Mouse (Mus musculus): ENCODE measurements around the gene Zfp143. TPM values are rescaled to one million over a fixed set of nuclear protein-coding genes. Genes with fewer than 3 reads are reported as not detected.
A peak's percentile ranks its signal among the peaks of the same experiment; 100 is the strongest.

Gene Zfp143
- polyA plus RNA-seq, 1 experiment, result 42.7 TPM

GRCm38 (mm10) chr7:110083386-110084165, 22.6 kb downstream of the Zfp143 start:
- Histone ChIP-seq H3K4me3 (ENCODE audit: low read depth, low read length) (no peak overlapping the region), H3K9me3 (replicated peaks; ENCODE audit: control insufficient read depth, insufficient read depth, low read length, poor library complexity, severe bottlenecking) (no peaks in the 10 kb centered on the region), H3K9ac (ENCODE audit: low read depth, poor library complexity, severe bottlenecking) (no peak overlapping the region), H3K4me1 (ENCODE audit: control insufficient read depth, insufficient read depth, low read length) (no peaks in the 10 kb centered on the region), H3K27me3 (ENCODE audit: control insufficient read depth, insufficient read depth, low read length, poor library complexity, severe bottlenecking) (no peaks in the 10 kb centered on the region), H3K36me3 (ENCODE audit: control insufficient read depth, insufficient read depth, low read length, poor library complexity, severe bottlenecking) (peaks cover 45% of the 10 kb centered on the region), H3K27ac (ENCODE audit: insufficient read depth, low read length) (no peak overlapping the region)
- TF ChIP-seq EP300 (IDR thresholded peaks at IDR 0.05; ENCODE audit: insufficient read depth, low read depth, low read length) (no peak), CTCF (IDR thresholded peaks at IDR 0.05; ENCODE audit: low read depth, low read length) (no peak), POLR2A (IDR thresholded peaks at IDR 0.05; ENCODE audit: insufficient read depth, low read length) (no peak)

DNA sequence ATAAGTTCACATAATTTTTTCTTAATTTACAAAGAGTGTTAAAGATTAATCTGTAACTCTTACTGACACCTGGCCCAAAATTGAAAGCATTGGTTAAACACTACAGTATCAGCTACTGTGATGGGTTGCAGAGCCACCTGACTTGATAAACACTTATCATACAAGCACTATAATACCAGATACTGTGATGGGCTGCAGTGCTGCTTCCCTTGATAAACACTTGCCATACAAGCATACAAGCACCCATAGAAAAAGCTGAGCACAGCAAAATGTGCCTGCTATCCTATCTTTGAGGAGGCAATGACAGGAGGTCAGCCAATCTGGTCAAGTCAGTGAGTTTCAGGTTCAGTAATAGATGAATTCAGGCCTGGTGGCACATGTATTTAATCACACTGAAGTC, 24.2 kb downstream of the Zfp143 start:
- Histone ChIP-seq H3K9ac (ENCODE audit: low read depth, poor library complexity, severe bottlenecking) (no peak overlapping the region), H3K4me1 (ENCODE audit: control insufficient read depth, insufficient read depth, low read length) (no peaks in the 10 kb centered on the region), H3K27ac (ENCODE audit: insufficient read depth, low read length) (no peak overlapping the region), H3K4me3 (ENCODE audit: low read depth, low read length) (no peak overlapping the region), H3K9me3 (replicated peaks; ENCODE audit: control insufficient read depth, insufficient read depth, low read length, poor library complexity, severe bottlenecking) (no peaks in the 10 kb centered on the region), H3K36me3 (ENCODE audit: control insufficient read depth, insufficient read depth, low read length, poor library complexity, severe bottlenecking) (peaks cover 51% of the 10 kb centered on the region), H3K27me3 (ENCODE audit: control insufficient read depth, insufficient read depth, low read length, poor library complexity, severe bottlenecking) (no peaks in the 10 kb centered on the region)
- TF ChIP-seq EP300 (IDR thresholded peaks at IDR 0.05; ENCODE audit: insufficient read depth, low read depth, low read length), result no peak
- TF ChIP-seq CTCF (IDR thresholded peaks at IDR 0.05; ENCODE audit: low read depth, low read length), result no peak

DNA sequence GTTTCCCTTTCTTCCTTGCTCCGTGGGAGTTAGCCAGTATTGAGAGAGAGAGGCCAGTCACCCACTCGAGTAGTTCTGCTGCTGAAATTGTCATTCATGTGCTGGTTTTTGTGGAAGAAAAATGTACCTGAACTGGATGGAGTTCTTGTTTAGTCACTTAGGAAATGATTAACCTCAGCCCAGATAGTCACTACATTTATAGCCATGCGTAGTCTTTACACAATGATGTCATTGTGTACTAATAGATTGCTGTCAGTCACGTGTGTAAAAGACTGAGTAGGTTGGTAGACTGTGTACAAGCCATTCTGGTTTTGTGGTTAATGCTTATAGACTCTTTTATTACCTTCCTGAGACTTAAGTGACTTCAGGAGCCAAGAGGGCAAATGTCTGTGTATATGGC, 26.9 kb downstream of the Zfp143 start:
- TF ChIP-seq POLR2A (IDR thresholded peaks at IDR 0.05; ENCODE audit: insufficient read depth, low read length) (no peak), CTCF (IDR thresholded peaks at IDR 0.05; ENCODE audit: low read depth, low read length) (no peak), EP300 (IDR thresholded peaks at IDR 0.05; ENCODE audit: insufficient read depth, low read depth, low read length) (no peak)

DNA sequence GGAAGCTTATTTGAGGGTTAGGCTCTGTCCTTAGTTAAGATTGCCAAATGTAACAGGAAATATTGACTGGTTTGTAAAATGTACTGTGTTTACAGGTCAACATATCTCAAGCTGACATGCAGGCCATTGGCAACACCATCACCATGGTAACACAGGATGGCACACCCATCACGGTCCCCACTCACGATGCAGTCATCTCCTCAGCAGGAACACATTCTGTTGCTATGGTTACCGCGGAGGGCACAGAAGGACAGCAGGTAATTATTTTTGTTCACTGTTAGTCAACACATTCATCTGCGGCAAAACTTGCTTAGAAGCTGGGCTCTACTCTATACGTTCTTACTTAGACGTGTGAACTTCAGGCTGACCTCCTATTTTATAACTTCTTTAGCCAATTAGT, 30.7 kb downstream of the Zfp143 start:
- no peaks in the 10 kb centered on the region for H3K27me3 ChIP-seq (ENCODE audit: control insufficient read depth, insufficient read depth, low read length, poor library complexity, severe bottlenecking)
- no peaks in the 10 kb centered on the region for H3K4me1 ChIP-seq (ENCODE audit: control insufficient read depth, insufficient read depth, low read length)
- no peak overlapping the region for H3K27ac ChIP-seq (ENCODE audit: insufficient read depth, low read length)
- TF ChIP-seq CTCF (IDR thresholded peaks at IDR 0.05; ENCODE audit: low read depth, low read length) (no peak), EP300 (IDR thresholded peaks at IDR 0.05; ENCODE audit: insufficient read depth, low read depth, low read length) (no peak), POLR2A (IDR thresholded peaks at IDR 0.05; ENCODE audit: insufficient read depth, low read length) (no peak)
- H3K4me3 ChIP-seq (ENCODE audit: low read depth, low read length), result no peak overlapping the region
- no peaks in the 10 kb centered on the region for H3K9me3 ChIP-seq (replicated peaks; ENCODE audit: control insufficient read depth, insufficient read depth, low read length, poor library complexity, severe bottlenecking)
- H3K36me3 ChIP-seq (ENCODE audit: control insufficient read depth, insufficient read depth, low read length, poor library complexity, severe bottlenecking), result peaks cover 48% of the 10 kb centered on the region
- H3K9ac ChIP-seq (ENCODE audit: low read depth, poor library complexity, severe bottlenecking), result no peak overlapping the region

More for the DNA sequence above, 26.9 kb downstream of the Zfp143 start:
- H3K36me3 ChIP-seq (ENCODE audit: control insufficient read depth, insufficient read depth, low read length, poor library complexity, severe bottlenecking), result peaks cover 40% of the 10 kb centered on the region
- H3K9ac ChIP-seq (ENCODE audit: low read depth, poor library complexity, severe bottlenecking), result no peak overlapping the region
- H3K27ac ChIP-seq (ENCODE audit: insufficient read depth, low read length), result no peak overlapping the region
- H3K9me3 ChIP-seq (replicated peaks; ENCODE audit: control insufficient read depth, insufficient read depth, low read length, poor library complexity, severe bottlenecking), result no peaks in the 10 kb centered on the region
- H3K27me3 ChIP-seq (ENCODE audit: control insufficient read depth, insufficient read depth, low read length, poor library complexity, severe bottlenecking), result no peaks in the 10 kb centered on the region
- no peaks in the 10 kb centered on the region for H3K4me1 ChIP-seq (ENCODE audit: control insufficient read depth, insufficient read depth, low read length)
- H3K4me3 ChIP-seq (ENCODE audit: low read depth, low read length), result no peak overlapping the region

DNA sequence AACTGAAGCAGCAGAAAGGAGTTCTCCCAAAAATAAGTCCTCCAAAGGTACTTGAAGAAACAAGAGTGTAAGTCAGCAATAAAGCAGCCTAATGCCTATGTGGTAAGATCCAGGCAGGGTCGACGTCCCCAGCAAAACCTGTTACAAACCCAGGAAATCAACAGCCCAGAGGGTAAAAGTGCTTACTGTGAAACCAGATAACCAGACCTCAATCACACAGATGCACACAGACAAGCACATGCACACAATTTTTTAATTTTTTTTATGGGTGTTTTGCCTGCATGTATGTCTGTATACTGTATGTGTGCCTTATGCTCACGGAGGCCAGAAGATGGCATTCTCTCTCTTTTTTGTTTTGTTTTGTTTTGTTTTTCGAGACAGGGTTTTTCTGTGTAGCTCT, 35.3 kb downstream of the Zfp143 start:
- Histone ChIP-seq H3K9me3 (replicated peaks; ENCODE audit: control insufficient read depth, insufficient read depth, low read length, poor library complexity, severe bottlenecking) (no peaks in the 10 kb centered on the region), H3K27ac (ENCODE audit: insufficient read depth, low read length) (no peak overlapping the region), H3K4me1 (ENCODE audit: control insufficient read depth, insufficient read depth, low read length) (peaks cover 2% of the 10 kb centered on the region), H3K9ac (ENCODE audit: low read depth, poor library complexity, severe bottlenecking) (no peak overlapping the region), H3K4me3 (ENCODE audit: low read depth, low read length) (no peak overlapping the region), H3K36me3 (ENCODE audit: control insufficient read depth, insufficient read depth, low read length, poor library complexity, severe bottlenecking) (peaks cover 32% of the 10 kb centered on the region), H3K27me3 (ENCODE audit: control insufficient read depth, insufficient read depth, low read length, poor library complexity, severe bottlenecking) (no peaks in the 10 kb centered on the region)
- TF ChIP-seq CTCF (IDR thresholded peaks at IDR 0.05; ENCODE audit: low read depth, low read length) (no peak), POLR2A (IDR thresholded peaks at IDR 0.05; ENCODE audit: insufficient read depth, low read length) (no peak), EP300 (IDR thresholded peaks at IDR 0.05; ENCODE audit: insufficient read depth, low read depth, low read length) (no peak)

- H3K4me1 ChIP-seq (ENCODE audit: control insufficient read depth, insufficient read depth, low read length), result peaks cover 2% of the 10 kb centered on the region
- H3K9me3 ChIP-seq (replicated peaks; ENCODE audit: control insufficient read depth, insufficient read depth, low read length, poor library complexity, severe bottlenecking), result no peaks in the 10 kb centered on the region
- no peak overlapping the region for H3K9ac ChIP-seq (ENCODE audit: low read depth, poor library complexity, severe bottlenecking)
- no peak overlapping the region for H3K4me3 ChIP-seq (ENCODE audit: low read depth, low read length)
- peaks cover 32% of the 10 kb centered on the region for H3K36me3 ChIP-seq (ENCODE audit: control insufficient read depth, insufficient read depth, low read length, poor library complexity, severe bottlenecking)
- no peak overlapping the region for H3K27ac ChIP-seq (ENCODE audit: insufficient read depth, low read length)
- no peaks in the 10 kb centered on the region for H3K27me3 ChIP-seq (ENCODE audit: control insufficient read depth, insufficient read depth, low read length, poor library complexity, severe bottlenecking)
- TF ChIP-seq CTCF (IDR thresholded peaks at IDR 0.05; ENCODE audit: low read depth, low read length), result no peak
- TF ChIP-seq EP300 (IDR thresholded peaks at IDR 0.05; ENCODE audit: insufficient read depth, low read depth, low read length), result 0 out of 2 replicates have a peak, but pooled peaks have one; percentile 36
- TF ChIP-seq POLR2A (IDR thresholded peaks at IDR 0.05; ENCODE audit: insufficient read depth, low read length), result no peak
Measured at GRCm38 (mm10) chr7:110097106-110097793, 36.2 kb downstream of the Zfp143 start.

All from ES-Bruce4 (cell line).